ENCODE assay signal across 8 mouse cellular contexts in genomic region chr12:80259216-80260055, GRCm38 (mm10). TPM values are rescaled to one million over a fixed set of nuclear protein-coding genes. Genes with fewer than 3 reads are reported as not detected.
DNase-seq lines count a peak whose midpoint lies in the region; ATAC-seq lines count a peak whose summit lies in the region.

No protein-coding gene starts in this region.

- DNase-seq in Muller cell, postnatal 12 days (ENCODE audit: inconsistent ontology term) = peak; percentile 87
- peak; percentile 58 for DNase-seq in cerebellum, adult 11-12 months
- peak; percentile 83 for DNase-seq in forelimb bud, embryonic 11.5 days (ENCODE audit: low read depth, low spot score)
- peak; percentile 65 to 73 for DNase-seq in layer of hippocampus, postnatal 10 days (ENCODE audit: low spot score in 2 of 2)
- peak; percentile 74 for DNase-seq in lung, postnatal 14 days
- peak; percentile 78 for DNase-seq in retina, embryonic 14.5 days (ENCODE audit: low spot score)
- peak; percentile 51 for DNase-seq in urinary bladder, adult 2 months (ENCODE audit: low spot score)

- peak; percentile 39 to 40 for ATAC-seq in hematopoietic stem cell, adult 5-6 weeks (replicated peaks in 1 of 2; ENCODE audit: insufficient read depth in 1 of 2, low FRiP score in 2 of 2, low TSS enrichment in 1 of 2, low read depth in 1 of 2, poor library complexity in 2 of 2, severe bottlenecking in 2 of 2)

RNA-seq across cellular contexts. Expression of gene Actn1, which starts 0.7 kb away (rescaled TPM):
- 19.7 and 33.1 TPM in 2 replicates for total RNA-seq in hematopoietic stem cell, adult 5-6 weeks (2017)
- total RNA-seq in layer of hippocampus, postnatal 10 days (2021) = 10 to 100 TPM; 69.2 to 77.9 TPM
- 435 and 605 TPM in 2 replicates for polyA plus RNA-seq in urinary bladder, adult 2 months (2012; rRNA removed)

Comparison
In these comparisons a context has a peak if more than half of its experiments do, and no peak if none do; other contexts are left out.
1. Peak in every context shown above with its lines: DNase-seq and ATAC-seq.